Mouse (Mus musculus): ENCODE measurements around the gene Taar7f. TPM values are rescaled to one million over a fixed set of nuclear protein-coding genes. Genes with fewer than 3 reads are reported as not detected.
"Not testable (repeated sequence)": the region's sequence is repeated elsewhere in the genome, so short reads cannot be mapped to it uniquely, and the experiment has no call there.

The Taar7f gene
- polyA plus RNA-seq, 1 experiment = not detected

- TF ChIP-seq POLR2A (IDR thresholded peaks at IDR 0.05; ENCODE audit: low read depth, low read length) = no peak
- TF ChIP-seq CTCF (IDR thresholded peaks at IDR 0.05; ENCODE audit: borderline replicate concordance, insufficient read depth, low read length) = no peak
- Histone ChIP-seq H3K27ac (ENCODE audit: insufficient read depth, low read length) (no peak overlapping the region), H3K4me1 (ENCODE audit: control insufficient read depth, insufficient read depth, low read length) (no peaks in the 10 kb centered on the region), H3K4me3 (ENCODE audit: insufficient read depth, low read length) (no peak overlapping the region)
Measured at GRCm38 (mm10) chr10:24058986-24059385, 9.7 kb downstream of the Taar7f start.

GRCm38 (mm10) chr10:24074751-24075150 is 25.4 kb downstream of the Taar7f start:
- H3K4me1 ChIP-seq (ENCODE audit: control insufficient read depth, insufficient read depth, low read length); H3K4me3 ChIP-seq (ENCODE audit: insufficient read depth, low read length): not testable (repeated sequence)

GRCm38 (mm10) chr10:24076200-24076599 is 26.9 kb downstream of the Taar7f start, which contains the start of gene Taar8a:
Gene Taar8a, plus strand, starts transcription at chr10:24076500.
- H3K27ac ChIP-seq (ENCODE audit: insufficient read depth, low read length); H3K4me1 ChIP-seq (ENCODE audit: control insufficient read depth, insufficient read depth, low read length); H3K4me3 ChIP-seq (ENCODE audit: insufficient read depth, low read length): not testable (repeated sequence)

More at GRCm38 (mm10) chr10:24074751-24075150, 25.4 kb downstream of the Taar7f start:
- not testable (repeated sequence) for H3K27ac ChIP-seq (ENCODE audit: insufficient read depth, low read length)

- TF ChIP-seq CTCF (IDR thresholded peaks at IDR 0.05; ENCODE audit: borderline replicate concordance, insufficient read depth, low read length) (peak; percentile 33; the same call in 1 of the 2 replicates), POLR2A (IDR thresholded peaks at IDR 0.05; ENCODE audit: low read depth, low read length) (no peak)
- Histone ChIP-seq H3K27ac (ENCODE audit: insufficient read depth, low read length) (no peak overlapping the region), H3K4me1 (ENCODE audit: control insufficient read depth, insufficient read depth, low read length) (no peaks in the 10 kb centered on the region), H3K4me3 (ENCODE audit: insufficient read depth, low read length) (no peak overlapping the region)
Measured at GRCm38 (mm10) chr10:24080166-24080565, 30.9 kb downstream of the Taar7f start.

- H3K4me1 ChIP-seq (ENCODE audit: control insufficient read depth, insufficient read depth, low read length) = no peaks in the 10 kb centered on the region
- TF ChIP-seq POLR2A (IDR thresholded peaks at IDR 0.05; ENCODE audit: low read depth, low read length) (no peak), CTCF (IDR thresholded peaks at IDR 0.05; ENCODE audit: borderline replicate concordance, insufficient read depth, low read length) (no peak)
- no peak overlapping the region for H3K27ac ChIP-seq (ENCODE audit: insufficient read depth, low read length)
- no peak overlapping the region for H3K4me3 ChIP-seq (ENCODE audit: insufficient read depth, low read length)
Measured at GRCm38 (mm10) chr10:24085936-24086335, 36.6 kb downstream of the Taar7f start.

GRCm38 (mm10) chr10:24086555-24086954 is 37.2 kb downstream of the Taar7f start:
- no peak overlapping the region for H3K4me3 ChIP-seq (ENCODE audit: insufficient read depth, low read length)
- TF ChIP-seq CTCF (IDR thresholded peaks at IDR 0.05; ENCODE audit: borderline replicate concordance, insufficient read depth, low read length) (no peak), POLR2A (IDR thresholded peaks at IDR 0.05; ENCODE audit: low read depth, low read length) (no peak)

GRCm38 (mm10) chr10:24087168-24087567 is 37.9 kb downstream of the Taar7f start:
- Histone ChIP-seq H3K27ac (ENCODE audit: insufficient read depth, low read length) (no peak overlapping the region), H3K4me1 (ENCODE audit: control insufficient read depth, insufficient read depth, low read length) (no peaks in the 10 kb centered on the region), H3K4me3 (ENCODE audit: insufficient read depth, low read length) (no peak overlapping the region)
- no peak for TF ChIP-seq POLR2A (IDR thresholded peaks at IDR 0.05; ENCODE audit: low read depth, low read length)
- no peak for TF ChIP-seq CTCF (IDR thresholded peaks at IDR 0.05; ENCODE audit: borderline replicate concordance, insufficient read depth, low read length)

More at GRCm38 (mm10) chr10:24086555-24086954, 37.2 kb downstream of the Taar7f start:
- H3K4me1 ChIP-seq (ENCODE audit: control insufficient read depth, insufficient read depth, low read length) = no peaks in the 10 kb centered on the region
- no peak overlapping the region for H3K27ac ChIP-seq (ENCODE audit: insufficient read depth, low read length)

- Histone ChIP-seq H3K4me1 (ENCODE audit: control insufficient read depth, insufficient read depth, low read length) (no peaks in the 10 kb centered on the region), H3K4me3 (ENCODE audit: insufficient read depth, low read length) (no peak within 1 kb of the TSS), H3K27ac (ENCODE audit: insufficient read depth, low read length) (no peak within 1 kb of the TSS)
- TF ChIP-seq POLR2A (IDR thresholded peaks at IDR 0.05; ENCODE audit: low read depth, low read length) = no peak
- no peak for TF ChIP-seq CTCF (IDR thresholded peaks at IDR 0.05; ENCODE audit: borderline replicate concordance, insufficient read depth, low read length)
Measured at GRCm38 (mm10) chr10:24092194-24092593, 42.9 kb downstream of the Taar7f start, which contains the start of gene Taar8b. Gene Taar8b, minus strand, starts transcription at chr10:24092294.

GRCm38 (mm10) chr10:24097010-24097409 is 47.7 kb downstream of the Taar7f start:
- not testable (repeated sequence) for H3K27ac ChIP-seq (ENCODE audit: insufficient read depth, low read length); H3K4me3 ChIP-seq (ENCODE audit: insufficient read depth, low read length); H3K4me1 ChIP-seq (ENCODE audit: control insufficient read depth, insufficient read depth, low read length)

Other genes with a start within 250 kb of the Taar7f start
- not detected in 2 replicates for gene Vnn3, start 198.0 kb upstream of the Taar7f start, polyA plus RNA-seq (2011; ENCODE audit: insufficient read length, low read depth, missing spikeins)
- gene Vnn1, start 154.8 kb upstream of the Taar7f start, polyA plus RNA-seq (2011; ENCODE audit: insufficient read length, low read depth, missing spikeins) = 4.5 and 5.1 TPM in 2 replicates
- gene Taar1, start 129.2 kb upstream of the Taar7f start, polyA plus RNA-seq (2011; ENCODE audit: insufficient read length, low read depth, missing spikeins) = not detected in 2 replicates
- not detected in 2 replicates for gene Taar2, start 110.9 kb upstream of the Taar7f start, polyA plus RNA-seq (2011; ENCODE audit: insufficient read length, low read depth, missing spikeins)
- gene Taar3, start 100.0 kb upstream of the Taar7f start, polyA plus RNA-seq (2011; ENCODE audit: insufficient read length, low read depth, missing spikeins) = not detected in 2 replicates
- gene Taar4, start 89.0 kb upstream of the Taar7f start, polyA plus RNA-seq (2011; ENCODE audit: insufficient read length, low read depth, missing spikeins) = not detected in 2 replicates
- not detected in 2 replicates for gene Taar5, start 78.8 kb upstream of the Taar7f start, polyA plus RNA-seq (2011; ENCODE audit: insufficient read length, low read depth, missing spikeins)
- gene Taar6, start 63.9 kb upstream of the Taar7f start, polyA plus RNA-seq (2011; ENCODE audit: insufficient read length, low read depth, missing spikeins) = not detected in 2 replicates
- not detected in 2 replicates for gene Taar7a, start 56.0 kb upstream of the Taar7f start, polyA plus RNA-seq (2011; ENCODE audit: insufficient read length, low read depth, missing spikeins)
- not detected in 2 replicates for gene Taar7b, start 49.6 kb upstream of the Taar7f start, polyA plus RNA-seq (2011; ENCODE audit: insufficient read length, low read depth, missing spikeins)
- not detected in 2 replicates for gene Taar7d, start 22.3 kb upstream of the Taar7f start, polyA plus RNA-seq (2011; ENCODE audit: insufficient read length, low read depth, missing spikeins)
- not detected in 2 replicates for gene Taar7e, start 11.9 kb upstream of the Taar7f start, polyA plus RNA-seq (2011; ENCODE audit: insufficient read length, low read depth, missing spikeins)
- not detected in 2 replicates for gene Taar8a, start 27.0 kb downstream of the Taar7f start, polyA plus RNA-seq (2011; ENCODE audit: insufficient read length, low read depth, missing spikeins)
- not detected in 2 replicates for gene Taar8b, start 42.8 kb downstream of the Taar7f start, polyA plus RNA-seq (2011; ENCODE audit: insufficient read length, low read depth, missing spikeins)
- gene Taar8c, start 52.4 kb downstream of the Taar7f start, polyA plus RNA-seq (2011; ENCODE audit: insufficient read length, low read depth, missing spikeins) = not detected in 2 replicates
- not detected in 2 replicates for gene Taar9, start 60.0 kb downstream of the Taar7f start, polyA plus RNA-seq (2011; ENCODE audit: insufficient read length, low read depth, missing spikeins)
- 93.6 and 103 TPM in 2 replicates for gene Stx7, start 99.8 kb downstream of the Taar7f start, polyA plus RNA-seq (2011; ENCODE audit: insufficient read length, low read depth, missing spikeins)
- gene Moxd1, start 174.0 kb downstream of the Taar7f start, polyA plus RNA-seq (2011; ENCODE audit: insufficient read length, low read depth, missing spikeins) = 29.0 and 40.2 TPM in 2 replicates